Mouse (Mus musculus): ENCODE measurements around the gene Gabrb1. TPM values are rescaled to one million over a fixed set of nuclear protein-coding genes. Genes with fewer than 3 reads are reported as not detected.

The Gabrb1 gene
- total RNA-seq (2012; rRNA removed): not detected in 2 replicates
- under 1 TPM in 1 of 2 experiments, not detected in 1; 0.03 TPM for polyA plus RNA-seq (2012; ENCODE audit: insufficient read depth in 1 of 2, insufficient read length in 2 of 2, low read depth in 1 of 2, low replicate concordance in 2 of 2, missing spikeins in 1 of 2)

GRCm38 (mm10) chr5:71657482-71658114 is at the start of gene Gabrb1:
TSS of gene Gabrb1 (plus strand) at chr5:71658113.
- Histone ChIP-seq H3K27ac (ENCODE audit: control insufficient read depth, low read depth, low read length) (no peak within 1 kb of the TSS), H3K79me2 (ENCODE audit: control insufficient read depth, insufficient read depth, low read length, poor library complexity) (no peaks in the 10 kb centered on the region), H3K9ac (ENCODE audit: control insufficient read depth, low read depth, low read length, poor library complexity, severe bottlenecking) (no peak within 1 kb of the TSS), H3K27me3 (ENCODE audit: control insufficient read depth in 1 of 2, insufficient read depth in 2 of 2, low read length in 2 of 2) (no peaks in the 10 kb centered on the region), H3K36me3 (ENCODE audit: control insufficient read depth in 1 of 2, insufficient read depth in 2 of 2, low read length in 2 of 2) (no peaks in the 10 kb centered on the region), H3K4me1 (ENCODE audit: control insufficient read depth in 1 of 2, insufficient read depth in 2 of 2, low read length in 2 of 2) (no peaks in the 10 kb centered on the region), H3K9me3 (replicated peaks; ENCODE audit: insufficient read depth, low read length) (no peaks in the 10 kb centered on the region), H3K4me3 (ENCODE audit: control insufficient read depth in 1 of 2, insufficient read depth in 1 of 2, low read depth in 2 of 2, low read length in 2 of 2) (no peak within 1 kb of the TSS)
- no peak for TF ChIP-seq GABPA (IDR thresholded peaks at IDR 0.05; ENCODE audit: low read depth, low read length)
- DNase-seq (ENCODE audit: low read depth, low spot score): no peak

DNA sequence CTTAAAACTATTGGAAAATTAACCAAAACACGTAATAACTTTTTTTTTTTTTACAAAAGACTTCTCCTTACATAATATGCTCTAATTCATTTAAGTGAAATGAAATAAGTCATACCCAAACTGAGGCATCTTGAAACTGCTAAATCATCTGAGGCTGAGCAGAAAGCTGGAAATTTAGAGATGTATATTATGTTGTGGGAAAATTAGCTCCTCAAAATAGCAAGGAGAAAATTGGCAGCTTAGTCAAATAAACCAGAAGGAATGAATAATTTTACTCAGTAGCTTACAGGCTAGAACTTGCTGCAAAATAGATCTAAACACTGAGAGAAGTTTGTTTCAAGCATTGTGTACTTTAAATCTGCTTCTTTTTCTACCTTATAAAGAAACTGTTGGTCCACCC is 49.2 kb upstream of the Gabrb1 start:
- no peaks in the 10 kb centered on the region for H3K36me3 ChIP-seq (ENCODE audit: control insufficient read depth in 1 of 2, insufficient read depth in 2 of 2, low read length in 2 of 2)
- DNase-seq (ENCODE audit: low read depth, low spot score): no peak
- TF ChIP-seq GATA1 (IDR thresholded peaks at IDR 0.05; ENCODE audit: low read depth, low read length) (no peak), POLR2A (IDR thresholded peaks at IDR 0.05; ENCODE audit: control insufficient read depth in 1 of 2, insufficient read depth in 1 of 2, low read depth in 1 of 2, low read length in 2 of 2, poor library complexity in 1 of 2) (no peak), CTCF (IDR thresholded peaks at IDR 0.05 in 2 of 3, conservative IDR thresholded peaks at IDR 0.05 in 1 of 3; ENCODE audit: control insufficient read depth in 1 of 3, insufficient read depth in 1 of 3, low read depth in 2 of 3, low read length in 3 of 3, poor library complexity in 1 of 3, severe bottlenecking in 1 of 3) (no peak), ZC3H11A (IDR thresholded peaks at IDR 0.05; ENCODE audit: low read depth, low read length) (no peak), NELFE (IDR thresholded peaks at IDR 0.05; ENCODE audit: low read depth, low read length) (no peak), TAL1 (IDR thresholded peaks at IDR 0.05; ENCODE audit: low read length) (no peak), USF2 (IDR thresholded peaks at IDR 0.05; ENCODE audit: borderline replicate concordance in 1 of 2, insufficient read depth in 1 of 2, low read depth in 1 of 2, low read length in 2 of 2) (no peak), MAZ (IDR thresholded peaks at IDR 0.05; ENCODE audit: low read depth, low read length) (no peak), RAD21 (IDR thresholded peaks at IDR 0.05; ENCODE audit: low read depth, low read length) (no peak), MAFK (IDR thresholded peaks at IDR 0.05; ENCODE audit: borderline replicate concordance, low read depth, low read length) (no peak)
- no peak overlapping the region for H3K27ac ChIP-seq (ENCODE audit: control insufficient read depth, low read depth, low read length)
- H3K4me3 ChIP-seq (ENCODE audit: control insufficient read depth in 1 of 2, insufficient read depth in 1 of 2, low read depth in 2 of 2, low read length in 2 of 2): no peak overlapping the region
- H3K4me1 ChIP-seq (ENCODE audit: control insufficient read depth in 1 of 2, insufficient read depth in 2 of 2, low read length in 2 of 2): no peaks in the 10 kb centered on the region
- H3K9me3 ChIP-seq (replicated peaks; ENCODE audit: insufficient read depth, low read length): no peaks in the 10 kb centered on the region
- no peak overlapping the region for H3K9ac ChIP-seq (ENCODE audit: control insufficient read depth, low read depth, low read length, poor library complexity, severe bottlenecking)
- no peaks in the 10 kb centered on the region for H3K79me2 ChIP-seq (ENCODE audit: control insufficient read depth, insufficient read depth, low read length, poor library complexity)
- no peaks in the 10 kb centered on the region for H3K27me3 ChIP-seq (ENCODE audit: control insufficient read depth in 1 of 2, insufficient read depth in 2 of 2, low read length in 2 of 2)

DNA sequence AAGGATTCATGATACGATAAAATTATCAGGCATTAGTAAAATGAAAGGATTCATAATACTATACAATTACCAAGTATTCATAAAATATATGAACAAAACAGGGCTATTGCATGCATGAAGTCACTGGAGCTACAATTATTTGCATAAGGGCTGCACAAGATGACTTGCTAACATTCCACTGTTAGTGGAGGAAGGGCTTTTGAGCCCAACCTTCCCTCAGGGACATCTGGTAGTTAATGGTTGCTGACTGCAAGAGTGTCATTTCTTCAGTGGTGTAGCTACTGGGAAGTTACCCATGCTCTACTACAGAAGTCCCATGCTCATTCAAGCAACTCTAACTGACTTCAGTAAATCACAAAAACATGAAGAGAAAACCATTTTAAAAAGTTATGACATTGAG is 43.6 kb upstream of the Gabrb1 start:
- no peaks in the 10 kb centered on the region for H3K4me1 ChIP-seq (ENCODE audit: control insufficient read depth in 1 of 2, insufficient read depth in 2 of 2, low read length in 2 of 2)

More for the DNA sequence above, 43.6 kb upstream of the Gabrb1 start:
- H3K9ac ChIP-seq (ENCODE audit: control insufficient read depth, low read depth, low read length, poor library complexity, severe bottlenecking): no peak overlapping the region
- no peaks in the 10 kb centered on the region for H3K36me3 ChIP-seq (ENCODE audit: control insufficient read depth in 1 of 2, insufficient read depth in 2 of 2, low read length in 2 of 2)
- no peak overlapping the region for H3K27ac ChIP-seq (ENCODE audit: control insufficient read depth, low read depth, low read length)
- H3K9me3 ChIP-seq (replicated peaks; ENCODE audit: insufficient read depth, low read length): no peaks in the 10 kb centered on the region
- TF ChIP-seq MAZ (IDR thresholded peaks at IDR 0.05; ENCODE audit: low read depth, low read length) (no peak), MYB (IDR thresholded peaks at IDR 0.05; ENCODE audit: low read depth, low read length) (no peak), UBTF (IDR thresholded peaks at IDR 0.05; ENCODE audit: borderline replicate concordance, insufficient read depth, low read depth, low read length) (no peak), NELFE (IDR thresholded peaks at IDR 0.05; ENCODE audit: low read depth, low read length) (no peak), ZNF384 (IDR thresholded peaks at IDR 0.05; ENCODE audit: low read depth, low read length) (no peak), SMC3 (IDR thresholded peaks at IDR 0.05; ENCODE audit: low read depth, low read length) (no peak), RCOR1 (IDR thresholded peaks at IDR 0.05; ENCODE audit: low read depth, low read length) (no peak), TBP (IDR thresholded peaks at IDR 0.05; ENCODE audit: low read depth, low read length) (no peak), BHLHE40 (IDR thresholded peaks at IDR 0.05; ENCODE audit: borderline replicate concordance, low read depth, low read length) (no peak), MAX (IDR thresholded peaks at IDR 0.05; ENCODE audit: low read length) (no peak)
- H3K4me3 ChIP-seq (ENCODE audit: control insufficient read depth in 1 of 2, insufficient read depth in 1 of 2, low read depth in 2 of 2, low read length in 2 of 2): no peak overlapping the region
- no peak for DNase-seq (ENCODE audit: low read depth, low spot score)
- no peaks in the 10 kb centered on the region for H3K79me2 ChIP-seq (ENCODE audit: control insufficient read depth, insufficient read depth, low read length, poor library complexity)
- no peaks in the 10 kb centered on the region for H3K27me3 ChIP-seq (ENCODE audit: control insufficient read depth in 1 of 2, insufficient read depth in 2 of 2, low read length in 2 of 2)

Data from MEL (cell line).